Mouse (Mus musculus): ENCODE data around the gene Olfr178.

Olfr178 gene

GRCm38 (mm10) chr16:58891963-58892362, at the start of gene Olfr178:
Gene Olfr178 (minus strand): TSS chr16:58892063.
- Histone ChIP-seq H3K27me3 (ENCODE audit: insufficient read depth, low read length) (no peaks in the 10 kb centered on the region), H3K4me1 (replicated peaks; ENCODE audit: low read depth, low read length) (no peaks in the 10 kb centered on the region), H3K4me3 (replicated peaks; ENCODE audit: low read length) (no peak within 1 kb of the TSS), H3K9me3 (ENCODE audit: low read length) (no peaks in the 10 kb centered on the region), H3K36me3 (ENCODE audit: insufficient read depth, low read length) (no peaks in the 10 kb centered on the region)
- TF ChIP-seq CTCF (conservative IDR thresholded peaks at IDR 0.05; ENCODE audit: low read length) (no peak), POU5F1 (IDR thresholded peaks at IDR 0.05; ENCODE audit: borderline replicate concordance, low read length) (no peak), NANOG (IDR thresholded peaks at IDR 0.05; ENCODE audit: borderline replicate concordance, low read length) (no peak)

GRCm38 (mm10) chr16:58929292-58929691, 37.4 kb upstream of the Olfr178 start, which contains the start of gene Olfr180:
Gene Olfr180 (minus strand): TSS chr16:58929392.
- Histone ChIP-seq H3K36me3 (ENCODE audit: insufficient read depth, low read length) (no peaks in the 10 kb centered on the region), H3K4me1 (replicated peaks; ENCODE audit: low read depth, low read length) (no peaks in the 10 kb centered on the region), H3K4me3 (replicated peaks; ENCODE audit: low read length) (no peak within 1 kb of the TSS), H3K27me3 (ENCODE audit: insufficient read depth, low read length) (no peaks in the 10 kb centered on the region), H3K9me3 (ENCODE audit: low read length) (no peaks in the 10 kb centered on the region)
- TF ChIP-seq CTCF (conservative IDR thresholded peaks at IDR 0.05; ENCODE audit: low read length) (no peak), NANOG (IDR thresholded peaks at IDR 0.05; ENCODE audit: borderline replicate concordance, low read length) (no peak), POU5F1 (IDR thresholded peaks at IDR 0.05; ENCODE audit: borderline replicate concordance, low read length) (no peak)

GRCm38 (mm10) chr16:58928655-58929054, 36.8 kb upstream of the Olfr178 start, which contains the start of gene Olfr181:
Gene Olfr181 (minus strand): TSS chr16:58928755.
- no peaks in the 10 kb centered on the region for H3K9me3 ChIP-seq (ENCODE audit: low read length)
- H3K4me3 ChIP-seq (replicated peaks; ENCODE audit: low read length) = no peak within 1 kb of the TSS
- no peaks in the 10 kb centered on the region for H3K4me1 ChIP-seq (replicated peaks; ENCODE audit: low read depth, low read length)
- no peaks in the 10 kb centered on the region for H3K27me3 ChIP-seq (ENCODE audit: insufficient read depth, low read length)
- TF ChIP-seq NANOG (IDR thresholded peaks at IDR 0.05; ENCODE audit: borderline replicate concordance, low read length) (no peak), POU5F1 (IDR thresholded peaks at IDR 0.05; ENCODE audit: borderline replicate concordance, low read length) (no peak), CTCF (conservative IDR thresholded peaks at IDR 0.05; ENCODE audit: low read length) (no peak)
- H3K36me3 ChIP-seq (ENCODE audit: insufficient read depth, low read length) = no peaks in the 10 kb centered on the region

- no peak for TF ChIP-seq NANOG (IDR thresholded peaks at IDR 0.05; ENCODE audit: borderline replicate concordance, low read length)
- TF ChIP-seq POU5F1 (IDR thresholded peaks at IDR 0.05; ENCODE audit: borderline replicate concordance, low read length) = no peak
- no peak for TF ChIP-seq CTCF (conservative IDR thresholded peaks at IDR 0.05; ENCODE audit: low read length)
- H3K4me1 ChIP-seq (replicated peaks; ENCODE audit: low read depth, low read length) = no peaks in the 10 kb centered on the region
- H3K27me3 ChIP-seq (ENCODE audit: insufficient read depth, low read length) = no peaks in the 10 kb centered on the region
Observed at GRCm38 (mm10) chr16:58884416-58884815, 7.4 kb downstream of the Olfr178 start.

GRCm38 (mm10) chr16:58874668-58875067, 17.2 kb downstream of the Olfr178 start, which contains the start of gene Olfr177:
Gene Olfr177 (minus strand): TSS chr16:58874768.
- Histone ChIP-seq H3K4me3 (replicated peaks; ENCODE audit: low read length) (no peak within 1 kb of the TSS), H3K4me1 (replicated peaks; ENCODE audit: low read depth, low read length) (no peaks in the 10 kb centered on the region), H3K27me3 (ENCODE audit: insufficient read depth, low read length) (no peaks in the 10 kb centered on the region), H3K36me3 (ENCODE audit: insufficient read depth, low read length) (no peaks in the 10 kb centered on the region), H3K9me3 (ENCODE audit: low read length) (no peaks in the 10 kb centered on the region)
- no peak for TF ChIP-seq NANOG (IDR thresholded peaks at IDR 0.05; ENCODE audit: borderline replicate concordance, low read length)
- TF ChIP-seq POU5F1 (IDR thresholded peaks at IDR 0.05; ENCODE audit: borderline replicate concordance, low read length) = no peak
- no peak for TF ChIP-seq CTCF (conservative IDR thresholded peaks at IDR 0.05; ENCODE audit: low read length)

More at GRCm38 (mm10) chr16:58884416-58884815, 7.4 kb downstream of the Olfr178 start:
- Histone ChIP-seq H3K4me3 (replicated peaks; ENCODE audit: low read length) (no peak overlapping the region), H3K36me3 (ENCODE audit: insufficient read depth, low read length) (no peaks in the 10 kb centered on the region), H3K9me3 (ENCODE audit: low read length) (no peaks in the 10 kb centered on the region)

GRCm38 (mm10) chr16:58861479-58861878, 30.4 kb downstream of the Olfr178 start:
- Histone ChIP-seq H3K4me3 (replicated peaks; ENCODE audit: low read length) (no peak overlapping the region), H3K27me3 (ENCODE audit: insufficient read depth, low read length) (no peaks in the 10 kb centered on the region), H3K4me1 (replicated peaks; ENCODE audit: low read depth, low read length) (no peaks in the 10 kb centered on the region), H3K9me3 (ENCODE audit: low read length) (peaks cover 5% of the 10 kb centered on the region), H3K36me3 (ENCODE audit: insufficient read depth, low read length) (no peaks in the 10 kb centered on the region)
- no peak for TF ChIP-seq POU5F1 (IDR thresholded peaks at IDR 0.05; ENCODE audit: borderline replicate concordance, low read length)
- no peak for TF ChIP-seq NANOG (IDR thresholded peaks at IDR 0.05; ENCODE audit: borderline replicate concordance, low read length)
- TF ChIP-seq CTCF (conservative IDR thresholded peaks at IDR 0.05; ENCODE audit: low read length) = no peak

- Histone ChIP-seq H3K4me3 (replicated peaks; ENCODE audit: low read length) (no peak overlapping the region), H3K9me3 (ENCODE audit: low read length) (peaks cover 5% of the 10 kb centered on the region), H3K36me3 (ENCODE audit: insufficient read depth, low read length) (no peaks in the 10 kb centered on the region)
Observed at GRCm38 (mm10) chr16:58860032-58860737, 31.7 kb downstream of the Olfr178 start.

More at GRCm38 (mm10) chr16:58860032-58860737, 31.7 kb downstream of the Olfr178 start:
- TF ChIP-seq CTCF (conservative IDR thresholded peaks at IDR 0.05; ENCODE audit: low read length) (no peak), POU5F1 (IDR thresholded peaks at IDR 0.05; ENCODE audit: borderline replicate concordance, low read length) (no peak), NANOG (IDR thresholded peaks at IDR 0.05; ENCODE audit: borderline replicate concordance, low read length) (no peak)
- Histone ChIP-seq H3K27me3 (ENCODE audit: insufficient read depth, low read length) (no peaks in the 10 kb centered on the region), H3K4me1 (replicated peaks; ENCODE audit: low read depth, low read length) (no peaks in the 10 kb centered on the region)

Measured in E14TG2a.4 (cell line).